Mouse (Mus musculus) lung, postnatal 10 days (tissue): ENCODE results near the gene Plcd4.

ENCODE experiments used
- DNase-seq: peaks from one replicate; pipeline ENCODE4 v3.0.0; 2021

Gene Plcd4

DNA sequence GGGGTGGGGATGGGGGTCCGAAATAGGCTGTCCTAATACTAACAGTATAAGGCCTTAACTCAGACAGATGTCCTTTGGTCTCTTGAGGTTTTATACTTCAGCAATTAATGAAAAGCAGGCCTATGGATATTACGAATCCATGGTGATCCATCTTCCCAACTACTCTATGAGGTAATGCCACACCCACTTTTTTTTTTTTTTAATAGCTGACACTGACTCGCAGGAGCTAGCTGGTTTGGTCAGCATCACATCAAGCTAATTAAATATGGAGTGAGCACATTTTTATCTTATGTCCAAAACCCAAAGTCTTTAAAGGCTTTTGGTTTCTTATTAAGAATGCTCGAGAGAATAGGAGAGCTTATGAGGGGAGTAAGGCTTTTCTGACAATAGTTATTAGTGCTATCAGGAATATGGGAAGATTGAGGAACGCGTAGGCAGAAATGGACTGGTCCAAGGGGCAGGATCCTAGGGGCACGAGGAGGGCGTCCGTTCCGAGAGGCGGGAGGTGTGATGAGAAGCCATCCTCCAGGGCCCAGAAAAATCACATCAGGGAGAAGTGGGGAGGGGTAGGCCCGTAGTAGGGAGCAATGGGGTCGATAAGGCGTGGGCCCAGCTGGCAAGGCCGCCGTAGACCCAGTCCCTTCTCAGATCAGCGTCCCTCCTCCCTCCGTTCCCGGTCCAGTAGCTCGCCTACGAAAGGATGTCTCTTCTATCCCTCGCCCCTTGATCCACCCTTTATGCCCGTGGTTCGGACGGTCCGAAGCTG is 58.0 kb downstream of the Plcd4 start:
- no peak for DNase-seq

DNA sequence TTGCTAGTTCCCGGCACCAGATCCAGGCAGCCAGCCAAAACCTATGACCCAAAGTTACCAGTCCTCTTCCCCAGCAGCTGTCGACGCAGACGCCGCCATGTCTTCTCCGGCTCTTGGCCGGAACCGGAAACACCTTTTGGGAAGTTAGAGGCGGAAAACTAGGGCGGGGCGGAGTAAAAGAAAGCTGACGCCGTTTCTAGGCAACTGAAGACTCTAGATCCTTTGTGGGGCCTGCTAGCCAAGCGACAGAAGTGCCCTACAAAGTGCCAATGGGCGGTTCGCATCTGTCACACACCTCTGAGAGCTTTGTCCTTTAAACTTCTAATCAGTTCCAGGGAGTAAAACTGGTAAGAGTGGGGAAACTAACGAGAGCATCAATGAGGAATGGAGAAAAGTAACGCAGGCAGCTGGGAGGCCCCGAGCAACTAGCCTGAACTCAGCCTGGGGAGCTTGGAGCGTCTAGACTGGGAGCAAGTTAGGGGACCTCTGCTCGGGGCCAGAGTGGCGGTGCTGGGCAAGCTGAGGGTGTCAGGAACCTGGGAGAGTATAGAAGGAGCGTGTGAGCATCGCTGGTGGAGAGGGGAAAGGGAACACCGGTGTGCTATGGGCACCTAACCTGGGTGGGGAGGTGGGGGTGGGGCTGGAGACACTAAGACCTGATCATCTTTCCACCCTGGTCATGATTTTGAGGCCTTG is 58.7 kb downstream of the Plcd4 start, which contains the start of the genes Rnf25 and Stk36:
Gene Rnf25 (minus strand): TSS at position 131 of the 696 bp plus-strand sequence.
Gene Stk36 (plus strand): TSS at position 179 of the 696 bp plus-strand sequence.
- peak; percentile 93 for DNase-seq
